Mouse (Mus musculus): ENCODE data around the gene Hspa1a. TPM values are rescaled to one million over a fixed set of nuclear protein-coding genes. Genes with fewer than 3 reads are reported as not detected.
"Not testable (repeated sequence)": the region's sequence is repeated elsewhere in the genome, so short reads cannot be mapped to it uniquely, and the experiment has no call there.

Hspa1a gene
- polyA plus RNA-seq, 1 experiment from 2014 or later: 4.0 TPM

DNA sequence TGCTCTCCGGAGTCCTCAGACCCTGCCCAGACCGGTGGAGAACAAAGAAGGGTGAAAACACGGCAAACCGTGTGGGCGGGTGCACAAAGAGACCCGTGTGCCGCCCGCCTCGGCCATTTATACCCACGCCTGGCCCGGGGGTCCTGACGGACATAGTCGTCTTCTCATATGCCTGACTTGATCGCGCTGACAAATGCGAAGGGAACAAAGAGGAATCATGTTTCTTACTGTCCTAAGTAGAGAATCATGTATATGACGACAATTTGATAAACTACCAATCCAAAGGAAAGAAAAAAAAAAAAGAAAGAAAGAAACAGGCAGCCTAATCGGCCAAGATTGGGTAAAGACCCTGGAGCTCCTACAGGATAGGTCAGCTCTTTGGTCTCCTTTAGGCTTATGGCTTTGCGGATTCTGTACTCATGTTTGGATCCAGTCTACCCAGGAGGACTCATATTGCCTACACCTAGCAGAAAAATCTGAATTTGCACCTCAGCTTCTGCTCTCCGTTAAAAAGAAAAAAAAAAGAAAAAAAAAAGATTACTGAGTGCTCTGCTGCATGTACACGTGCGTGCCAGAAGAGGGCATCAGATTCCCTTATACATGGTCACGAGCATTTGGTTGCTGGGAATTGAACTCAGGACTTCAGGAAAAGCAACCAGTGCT, 19.4 kb downstream of the Hspa1a start:
- peak overlapping the region; percentile 98 for H3K9ac ChIP-seq (ENCODE audit: low read length)
- H3K4me3 ChIP-seq (ENCODE audit: low read depth, low read length): peak overlapping the region; percentile 88
- peak overlapping the region; percentile 87 for H3K27ac ChIP-seq (replicated peaks; ENCODE audit: low read depth, low read length)
- under 1% methylated on average over 23 of the region's 23 CpGs for WGBS
- peaks cover 14% of the 10 kb centered on the region; the same call in 1 of the 2 replicates for H3K36me3 ChIP-seq (ENCODE audit: control insufficient read depth, insufficient read depth, low read length)
- no peaks in the 10 kb centered on the region for H3K4me1 ChIP-seq (ENCODE audit: control insufficient read depth, insufficient read depth, low read length)
- peak overlapping the region; percentile 87 for H3K4me2 ChIP-seq (ENCODE audit: low read depth, severe bottlenecking)
- no peaks in the 10 kb centered on the region for H3K9me3 ChIP-seq (ENCODE audit: control insufficient read depth, low read length)
- peak; percentile 92 for DNase-seq (ENCODE audit: low spot score)
- peaks cover 5% of the 10 kb centered on the region; the same call in 1 of the 2 replicates for H3K27me3 ChIP-seq (ENCODE audit: control insufficient read depth, insufficient read depth, low read length)
- peak; percentile 80 for ATAC-seq (ENCODE audit: insufficient number of reproducible peaks, low FRiP score, low TSS enrichment, low read depth)

GRCm38 (mm10) chr17:34951636-34952377, 20.1 kb downstream of the Hspa1a start:
- Histone ChIP-seq H3K27ac (replicated peaks; ENCODE audit: low read depth, low read length) (peak overlapping the region; percentile 87), H3K27me3 (ENCODE audit: control insufficient read depth, insufficient read depth, low read length) (peaks cover 3% of the 10 kb centered on the region; the same call in 1 of the 2 replicates), H3K9ac (ENCODE audit: low read length) (peak overlapping the region; percentile 98), H3K36me3 (ENCODE audit: control insufficient read depth, insufficient read depth, low read length) (peaks cover 14% of the 10 kb centered on the region; the same call in 1 of the 2 replicates), H3K9me3 (ENCODE audit: control insufficient read depth, low read length) (no peaks in the 10 kb centered on the region), H3K4me1 (ENCODE audit: control insufficient read depth, insufficient read depth, low read length) (no peaks in the 10 kb centered on the region), H3K4me2 (ENCODE audit: low read depth, severe bottlenecking) (peak overlapping the region; percentile 87), H3K4me3 (ENCODE audit: low read depth, low read length) (peak overlapping the region; percentile 88)
- DNase-seq (ENCODE audit: low spot score) (no peak), ATAC-seq (ENCODE audit: insufficient number of reproducible peaks, low FRiP score, low TSS enrichment, low read depth) (no peak; the same call in 1 of the 2 replicates)
- WGBS: 0% methylated on average over 29 of the region's 29 CpGs

- H3K27ac ChIP-seq (replicated peaks; ENCODE audit: low read depth, low read length): peak overlapping the region; percentile 87
- DNase-seq (ENCODE audit: low spot score): peak; percentile 27
- H3K4me2 ChIP-seq (ENCODE audit: low read depth, severe bottlenecking): peak overlapping the region; percentile 87
- 19% methylated on average over 10 of the region's 10 CpGs for WGBS
- peak overlapping the region; percentile 88 for H3K4me3 ChIP-seq (ENCODE audit: low read depth, low read length)
- H3K9ac ChIP-seq (ENCODE audit: low read length): peak overlapping the region; percentile 98
- no peaks in the 10 kb centered on the region for H3K4me1 ChIP-seq (ENCODE audit: control insufficient read depth, insufficient read depth, low read length)
- ATAC-seq (ENCODE audit: insufficient number of reproducible peaks, low FRiP score, low TSS enrichment, low read depth): no peak
- no peaks in the 10 kb centered on the region for H3K9me3 ChIP-seq (ENCODE audit: control insufficient read depth, low read length)
- peaks cover 14% of the 10 kb centered on the region; the same call in 1 of the 2 replicates for H3K36me3 ChIP-seq (ENCODE audit: control insufficient read depth, insufficient read depth, low read length)
- H3K27me3 ChIP-seq (ENCODE audit: control insufficient read depth, insufficient read depth, low read length): no peaks in the 10 kb centered on the region; the same call in 1 of the 2 replicates
These were observed 21.2 kb downstream of the Hspa1a start for GRCm38 (mm10) chr17:34950514-34951455.

- ATAC-seq (ENCODE audit: insufficient number of reproducible peaks, low FRiP score, low TSS enrichment, low read depth): no peak
- peak overlapping the region; percentile 10; the same call in 1 of the 2 replicates for H3K4me2 ChIP-seq (ENCODE audit: low read depth, severe bottlenecking)
- H3K9ac ChIP-seq (ENCODE audit: low read length): no peak overlapping the region
- no peaks in the 10 kb centered on the region for H3K4me1 ChIP-seq (ENCODE audit: control insufficient read depth, insufficient read depth, low read length)
- peak; percentile 57 for DNase-seq (ENCODE audit: low spot score)
- WGBS: 32% methylated on average over 4 of the region's 4 CpGs
- H3K27me3 ChIP-seq (ENCODE audit: control insufficient read depth, insufficient read depth, low read length): no peaks in the 10 kb centered on the region
- H3K27ac ChIP-seq (replicated peaks; ENCODE audit: low read depth, low read length): no peak overlapping the region
- no peaks in the 10 kb centered on the region for H3K9me3 ChIP-seq (ENCODE audit: control insufficient read depth, low read length)
- H3K4me3 ChIP-seq (ENCODE audit: low read depth, low read length): 0 out of 2 replicates have a peak overlapping the region, but pooled peaks have one; percentile 88
- peaks cover 14% of the 10 kb centered on the region; the same call in 1 of the 2 replicates for H3K36me3 ChIP-seq (ENCODE audit: control insufficient read depth, insufficient read depth, low read length)
These were observed 22.4 kb downstream of the Hspa1a start for GRCm38 (mm10) chr17:34949553-34949969.

- DNase-seq (ENCODE audit: low spot score): peak; percentile 28
- Histone ChIP-seq H3K4me3 (ENCODE audit: low read depth, low read length) (peak overlapping the region; percentile 10; the same call in 1 of the 2 replicates), H3K36me3 (ENCODE audit: control insufficient read depth, insufficient read depth, low read length) (peaks cover 14% of the 10 kb centered on the region; the same call in 1 of the 2 replicates)
- not testable (repeated sequence) for H3K4me2 ChIP-seq (ENCODE audit: low read depth, severe bottlenecking); H3K4me1 ChIP-seq (ENCODE audit: control insufficient read depth, insufficient read depth, low read length); H3K27ac ChIP-seq (replicated peaks; ENCODE audit: low read depth, low read length); ATAC-seq (ENCODE audit: insufficient number of reproducible peaks, low FRiP score, low TSS enrichment, low read depth); H3K9me3 ChIP-seq (ENCODE audit: control insufficient read depth, low read length); H3K9ac ChIP-seq (ENCODE audit: low read length); H3K27me3 ChIP-seq (ENCODE audit: control insufficient read depth, insufficient read depth, low read length)
- 65% methylated on average over 9 of the region's 9 CpGs for WGBS
These were observed 23.0 kb downstream of the Hspa1a start for GRCm38 (mm10) chr17:34948721-34949552.

- no peak overlapping the region for H3K4me3 ChIP-seq (ENCODE audit: low read depth, low read length)
- no peaks in the 10 kb centered on the region for H3K4me1 ChIP-seq (ENCODE audit: control insufficient read depth, insufficient read depth, low read length)
- WGBS: 32% methylated on average over 8 of the region's 8 CpGs
- DNase-seq (ENCODE audit: low spot score) (peak; percentile 51), ATAC-seq (ENCODE audit: insufficient number of reproducible peaks, low FRiP score, low TSS enrichment, low read depth) (no peak)
- no peak overlapping the region for H3K9ac ChIP-seq (ENCODE audit: low read length)
- H3K27ac ChIP-seq (replicated peaks; ENCODE audit: low read depth, low read length): no peak overlapping the region
- peaks cover 14% of the 10 kb centered on the region; the same call in 1 of the 2 replicates for H3K36me3 ChIP-seq (ENCODE audit: control insufficient read depth, insufficient read depth, low read length)
- H3K4me2 ChIP-seq (ENCODE audit: low read depth, severe bottlenecking): no peak overlapping the region
- no peaks in the 10 kb centered on the region for H3K27me3 ChIP-seq (ENCODE audit: control insufficient read depth, insufficient read depth, low read length)
- no peaks in the 10 kb centered on the region for H3K9me3 ChIP-seq (ENCODE audit: control insufficient read depth, low read length)
These were observed 24.4 kb downstream of the Hspa1a start for GRCm38 (mm10) chr17:34947606-34948005.

DNA sequence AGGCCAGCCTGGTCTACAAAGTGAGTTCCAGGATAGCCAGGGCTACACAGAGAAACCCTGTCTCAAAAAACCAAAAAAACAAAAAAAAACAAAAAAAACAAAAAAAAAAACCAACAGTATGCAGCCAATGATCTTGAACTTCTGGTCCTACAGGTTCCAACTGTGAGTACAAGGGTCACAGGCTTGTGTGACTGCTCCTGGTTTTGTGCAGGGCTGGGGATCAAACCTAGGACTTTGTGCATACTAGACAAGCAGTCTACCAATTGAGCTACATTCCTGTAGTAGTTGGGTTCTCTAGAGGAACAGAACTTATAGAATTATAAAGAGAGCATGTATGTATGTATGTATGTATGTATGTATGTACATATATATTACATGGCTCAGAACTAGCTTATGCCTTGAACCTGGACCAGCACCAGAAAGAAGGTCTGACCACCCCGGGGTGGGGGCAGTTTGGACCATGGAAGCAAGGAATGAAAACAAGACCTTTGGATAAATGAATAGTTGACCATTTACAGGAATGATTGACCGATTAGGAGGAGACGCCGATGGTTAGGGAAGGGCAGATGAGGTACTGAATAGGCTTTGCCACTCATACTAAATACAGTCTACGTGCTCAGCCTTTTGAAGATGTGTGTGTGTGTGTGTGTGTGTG, 25.3 kb downstream of the Hspa1a start:
- no peaks in the 10 kb centered on the region for H3K9me3 ChIP-seq (ENCODE audit: control insufficient read depth, low read length)
- WGBS: 92% methylated on average over 5 of the region's 5 CpGs
- no peak overlapping the region for H3K27ac ChIP-seq (replicated peaks; ENCODE audit: low read depth, low read length)
- ATAC-seq (ENCODE audit: insufficient number of reproducible peaks, low FRiP score, low TSS enrichment, low read depth): no peak
- H3K4me1 ChIP-seq (ENCODE audit: control insufficient read depth, insufficient read depth, low read length): 0 out of 2 replicates have a peak, but pooled peaks cover 2% of the 10 kb centered on the region
- H3K27me3 ChIP-seq (ENCODE audit: control insufficient read depth, insufficient read depth, low read length): no peaks in the 10 kb centered on the region
- no peak overlapping the region for H3K4me2 ChIP-seq (ENCODE audit: low read depth, severe bottlenecking)
- no peak for DNase-seq (ENCODE audit: low spot score)
- H3K4me3 ChIP-seq (ENCODE audit: low read depth, low read length): no peak overlapping the region
- no peak overlapping the region for H3K9ac ChIP-seq (ENCODE audit: low read length)
- H3K36me3 ChIP-seq (ENCODE audit: control insufficient read depth, insufficient read depth, low read length): peaks cover 14% of the 10 kb centered on the region; the same call in 1 of the 2 replicates

All from limb, embryonic 11.5 days (tissue).